Mouse (Mus musculus) frontal cortex, postnatal 10 days (tissue): Measurements from ENCODE around the gene Lin7c.

Experiments
- DNase-seq, 2 experiments: peaks; one replicate each; pipeline ENCODE4 v3.0.0; 2022; ENCODE audit warnings: low spot score in 2 of 2, mixed read lengths in 1 of 2

The Lin7c gene

GRCm38 (mm10) chr2:109936410-109936755, 45.7 kb downstream of the Lin7c start:
- no peak for DNase-seq

GRCm38 (mm10) chr2:109941973-109942444, 51.4 kb downstream of the Lin7c start:
- DNase-seq, result no peak

DNA sequence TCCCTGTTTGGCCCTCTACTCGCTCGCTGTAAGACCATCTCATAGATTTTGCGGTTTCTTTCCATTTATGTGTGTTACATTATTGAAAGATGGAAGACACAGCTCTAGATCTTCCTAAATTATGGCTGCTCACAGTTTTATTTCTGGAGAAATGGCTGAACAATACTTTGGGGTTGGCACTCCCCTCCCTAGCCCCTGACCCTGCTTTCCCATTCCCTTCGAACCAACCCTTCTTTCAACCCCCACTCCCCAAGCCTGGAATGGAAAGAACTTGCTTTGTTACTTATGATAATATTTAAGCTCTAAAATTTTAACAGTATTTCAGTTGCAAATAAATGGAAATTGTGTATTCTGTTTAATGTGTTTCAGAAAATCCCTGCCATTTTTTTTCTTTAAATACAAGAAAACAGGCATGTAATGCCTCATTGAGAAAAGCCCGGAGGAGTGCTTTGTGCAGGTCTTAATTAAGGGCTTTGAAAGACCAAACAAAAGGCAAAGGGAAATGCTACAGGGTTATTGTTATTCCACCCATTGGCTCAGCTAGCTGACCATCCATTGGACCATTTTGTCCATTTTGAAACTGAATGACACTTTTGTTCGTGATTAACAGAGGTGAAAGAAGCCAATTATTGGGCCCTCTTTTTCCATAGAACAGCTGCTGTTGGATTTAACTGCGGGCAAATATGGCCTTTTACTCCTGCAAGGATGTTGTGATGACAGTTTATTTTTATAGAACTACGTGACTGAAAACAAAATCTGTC, 52.3 kb downstream of the Lin7c start:
- no peak for DNase-seq

GRCm38 (mm10) chr2:109944995-109945394, 54.3 kb downstream of the Lin7c start:
- DNase-seq, result no peak

DNA sequence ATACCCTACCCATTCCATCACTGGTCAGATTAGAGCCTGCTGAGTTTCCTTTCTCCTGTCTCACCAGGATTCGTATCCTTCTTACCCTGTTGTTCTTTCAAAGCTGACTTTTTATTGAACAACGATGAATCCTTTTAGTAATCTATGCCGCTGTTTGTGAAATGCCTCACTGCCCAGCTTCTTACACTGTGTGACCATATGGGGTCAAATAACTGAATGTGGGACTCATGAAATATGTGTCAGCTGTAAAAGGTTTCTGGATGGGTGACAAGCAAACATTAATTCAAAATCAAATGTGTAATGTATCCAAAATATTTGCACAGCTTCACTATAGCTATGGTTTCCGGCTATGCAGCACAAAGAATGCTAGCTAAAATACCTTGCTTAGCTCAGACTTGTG, 54.9 kb downstream of the Lin7c start:
- DNase-seq, result no peak

- DNase-seq, result no peak
These were observed 55.8 kb downstream of the Lin7c start for GRCm38 (mm10) chr2:109946426-109946825.

DNA sequence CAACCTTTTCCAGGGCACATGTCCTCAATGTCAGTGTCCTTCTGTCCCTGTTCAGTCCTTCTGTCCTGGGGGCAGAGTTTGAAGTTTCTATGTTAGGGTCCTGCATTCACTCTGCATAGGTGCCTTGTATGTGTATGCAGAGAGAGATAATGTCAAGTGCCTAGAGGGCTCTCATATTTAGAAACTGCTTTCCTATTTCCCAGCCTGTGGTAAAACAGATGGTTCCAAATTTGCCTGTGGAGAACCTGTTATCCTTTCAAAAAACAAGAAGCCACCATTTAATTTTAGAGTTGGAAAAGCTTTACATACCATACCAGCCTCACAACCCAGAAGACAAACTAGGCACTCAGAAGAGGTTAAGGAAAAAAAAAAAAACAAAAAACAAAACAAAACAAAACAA, 58.9 kb downstream of the Lin7c start:
- DNase-seq, result no peak

GRCm38 (mm10) chr2:109950311-109950710, 59.7 kb downstream of the Lin7c start:
- DNase-seq, result no peak
